Mouse (Mus musculus) cerebellum, postnatal 14 days (tissue): ENCODE measurements around the gene Igsf10.
"Not testable (repeated sequence)": the region's sequence is repeated elsewhere in the genome, so short reads cannot be mapped to it uniquely, and the experiment has no call there.

Experiments
- DNase-seq, 2 experiments: peaks; one replicate each; pipeline ENCODE4 v3.0.0; 2021; ENCODE audit warnings: mixed read lengths in 2 of 2

Igsf10 gene

GRCm38 (mm10) chr3:59344065-59344905 is at the start of gene Igsf10:
Igsf10 (minus strand) TSS chr3:59344394.
- DNase-seq, result peak; percentile 74 to 80

DNA sequence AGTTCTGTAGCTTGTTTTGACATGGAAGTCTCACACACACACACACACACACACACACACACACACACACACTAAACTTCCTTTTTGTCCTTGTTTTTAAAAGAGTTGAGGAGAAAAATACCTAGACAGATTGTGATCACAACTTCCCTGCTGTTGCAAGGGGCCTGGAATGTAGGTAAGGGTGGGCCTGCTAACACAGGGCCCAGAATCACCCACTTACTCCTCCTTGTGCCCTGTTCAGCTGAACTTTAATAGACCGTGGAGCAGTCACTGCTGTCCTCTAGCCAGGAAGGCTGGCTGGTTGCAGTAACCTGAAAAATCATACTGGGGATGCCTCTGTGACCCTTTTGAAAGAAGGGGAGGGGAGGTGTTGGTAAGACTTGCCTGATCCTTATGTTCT is 41.4 kb upstream of the Igsf10 start:
- no peak for DNase-seq

- no peak for DNase-seq
Observed at GRCm38 (mm10) chr3:59385000-59385399, 40.8 kb upstream of the Igsf10 start.

DNA sequence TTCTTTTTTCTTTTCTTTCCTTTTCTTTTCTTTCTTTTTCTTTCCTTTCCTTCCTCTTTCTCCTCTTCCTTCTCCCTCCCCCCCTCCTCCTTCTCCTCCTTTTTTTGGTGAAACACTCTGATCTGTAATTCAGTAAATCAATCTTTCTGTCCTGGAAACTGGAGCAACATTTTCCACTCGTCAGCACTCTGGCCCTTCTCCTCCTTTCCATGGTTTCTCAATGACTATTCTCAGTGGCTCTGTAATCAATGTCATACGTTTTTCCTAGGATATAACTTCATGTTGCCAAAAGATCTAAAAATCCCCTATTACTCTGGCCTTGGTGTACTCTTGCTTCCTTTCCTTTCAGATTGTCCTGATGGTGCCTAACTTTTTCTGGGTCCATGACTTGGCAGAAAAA is 40.1 kb upstream of the Igsf10 start:
- DNase-seq, result no peak

DNA sequence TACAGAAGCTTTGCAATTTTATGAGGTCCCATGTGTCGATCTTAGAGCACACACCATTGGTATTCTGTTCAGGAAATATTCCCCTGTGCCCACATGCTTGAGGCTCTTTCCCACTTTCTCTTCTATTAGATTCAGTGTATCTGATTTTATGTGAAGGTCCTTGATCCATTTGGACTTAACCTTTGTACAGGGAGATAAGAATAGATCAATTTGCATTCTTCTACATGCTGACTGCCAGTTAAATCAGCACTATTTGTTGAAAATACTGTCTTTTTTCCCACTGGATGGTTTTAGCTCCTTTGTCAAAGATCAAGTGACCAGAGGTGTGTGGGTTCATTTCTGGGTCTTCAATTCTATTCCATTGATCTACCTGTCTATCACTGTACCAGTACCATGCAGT is 34.6 kb upstream of the Igsf10 start:
- DNase-seq, result not testable (repeated sequence)

GRCm38 (mm10) chr3:59361895-59362294 is 17.7 kb upstream of the Igsf10 start:
- no peak for DNase-seq

DNA sequence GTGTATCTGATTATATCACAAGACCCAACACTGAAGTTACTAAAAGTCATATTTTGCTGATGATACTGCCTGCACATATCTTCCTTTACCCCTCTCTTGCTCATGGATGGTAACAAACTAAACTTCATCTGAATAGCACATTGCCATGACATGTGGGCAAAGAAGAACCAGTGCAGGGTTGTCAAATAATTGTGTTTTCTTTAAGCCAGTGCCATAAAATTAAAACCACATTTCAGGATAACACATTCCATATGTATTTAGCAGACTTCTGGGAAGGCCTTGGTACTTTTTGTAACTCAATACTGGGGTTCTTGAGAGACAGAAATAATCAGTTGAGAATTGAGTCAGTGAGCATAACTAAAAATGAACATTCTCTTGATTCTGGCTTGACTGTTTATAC is 15.9 kb upstream of the Igsf10 start:
- no peak for DNase-seq

GRCm38 (mm10) chr3:59354156-59354555 is 10.0 kb upstream of the Igsf10 start:
- no peak for DNase-seq

DNA sequence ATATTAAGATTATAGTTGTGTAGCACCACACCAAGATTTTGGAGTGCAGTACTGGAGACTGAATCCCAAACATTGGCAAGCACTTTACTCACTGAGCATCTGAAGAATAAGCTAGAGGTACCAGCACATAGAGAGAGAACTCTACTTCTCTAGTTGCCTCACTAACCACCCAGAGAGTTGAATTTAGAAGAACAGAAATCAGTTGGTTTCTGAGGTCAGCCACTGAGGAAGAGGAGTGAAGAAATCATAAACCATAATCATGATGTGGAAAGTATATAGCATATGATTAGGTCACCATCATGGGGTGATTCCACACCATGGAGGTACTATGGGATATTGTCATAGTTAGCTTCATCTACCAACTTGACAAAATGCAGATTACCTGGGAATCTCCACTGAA is 7.6 kb upstream of the Igsf10 start:
- DNase-seq, result no peak

GRCm38 (mm10) chr3:59343026-59343425 is 1.2 kb downstream of the Igsf10 start:
- DNase-seq, result peak; percentile 78 to 84

DNA sequence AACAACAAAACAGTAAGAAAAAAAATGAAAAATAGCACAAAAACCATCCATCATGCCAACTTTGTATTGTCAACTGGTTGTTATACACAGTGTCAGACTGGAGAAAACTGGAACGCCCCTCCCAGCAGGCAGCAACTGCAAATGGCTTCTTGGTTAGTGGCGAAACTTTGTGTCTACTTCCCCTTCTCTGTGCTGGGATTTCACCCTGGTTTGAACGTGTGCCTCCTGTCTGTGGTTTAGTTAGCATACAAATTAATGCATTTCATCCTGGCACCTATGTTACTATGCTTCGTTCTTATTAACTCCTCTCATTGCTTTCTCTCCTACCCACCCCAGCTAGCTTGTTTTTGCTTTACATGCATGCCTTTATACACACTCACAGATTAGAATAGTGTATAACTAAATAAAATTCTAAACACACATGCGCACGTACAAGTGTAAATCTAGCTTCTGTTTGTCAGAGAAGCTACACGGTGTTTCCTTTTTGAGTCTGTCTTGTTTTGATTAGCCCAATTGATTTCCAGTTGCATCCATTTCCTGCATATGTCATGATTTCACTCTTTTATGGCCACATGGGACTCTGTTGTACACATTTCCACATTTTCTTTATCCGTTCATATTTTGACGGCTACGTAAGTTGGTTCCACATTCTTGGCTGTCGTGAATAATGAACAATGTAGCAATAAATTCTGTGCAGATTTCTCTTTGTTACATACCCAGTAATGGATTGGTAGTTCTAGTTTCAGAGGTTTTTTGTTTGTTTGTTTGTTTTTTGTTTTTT is 2.4 kb downstream of the Igsf10 start:
- DNase-seq, result no peak

GRCm38 (mm10) chr3:59328526-59328925 is 15.7 kb downstream of the Igsf10 start:
- no peak for DNase-seq

GRCm38 (mm10) chr3:59321278-59321876 is 22.8 kb downstream of the Igsf10 start:
- DNase-seq, result peak; percentile 86 to 91

- DNase-seq, result no peak
Observed at GRCm38 (mm10) chr3:59316077-59316476, 28.1 kb downstream of the Igsf10 start.

GRCm38 (mm10) chr3:59312610-59313009 is 31.6 kb downstream of the Igsf10 start:
- DNase-seq, result no peak

DNA sequence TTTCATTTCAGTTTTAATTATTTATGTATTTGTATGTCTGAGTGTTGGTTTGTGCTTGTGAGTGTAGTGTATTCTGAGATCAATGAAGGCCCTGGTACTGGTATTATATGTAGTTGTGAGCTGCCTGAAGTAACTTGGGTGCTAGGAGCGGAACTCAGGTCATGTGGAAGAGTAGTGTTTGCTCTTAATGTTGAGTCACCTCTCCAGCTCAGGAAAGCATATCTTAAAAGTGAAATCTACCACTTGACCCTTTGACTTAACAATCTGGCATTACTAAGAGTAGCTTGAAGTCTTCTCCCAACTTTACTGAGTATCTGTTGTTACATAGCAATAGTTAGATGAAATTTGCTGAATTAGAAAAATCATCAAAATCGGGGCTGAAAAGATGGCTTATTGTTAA is 38.7 kb downstream of the Igsf10 start:
- DNase-seq, result no peak

DNA sequence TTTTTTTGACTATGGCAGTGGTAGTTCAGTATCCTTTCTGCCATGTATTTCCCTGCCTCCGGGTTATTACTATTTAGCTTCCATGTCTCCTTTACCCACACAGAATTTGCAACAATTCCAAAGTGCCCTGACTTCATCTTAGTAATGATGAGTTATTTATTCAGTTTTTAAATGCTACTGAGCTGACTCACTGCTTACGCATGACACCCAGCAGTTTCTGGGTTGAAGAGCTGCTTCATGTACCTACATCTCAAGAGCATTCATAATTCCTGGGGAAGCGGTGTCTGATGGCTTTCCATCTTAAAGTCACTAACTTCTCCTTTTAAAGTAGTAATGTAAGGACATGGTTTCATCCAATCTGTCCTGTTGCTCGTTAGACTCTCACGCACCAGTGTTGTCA is 39.2 kb downstream of the Igsf10 start:
- DNase-seq, result no peak

GRCm38 (mm10) chr3:59297653-59298052 is 46.5 kb downstream of the Igsf10 start:
- no peak for DNase-seq

DNA sequence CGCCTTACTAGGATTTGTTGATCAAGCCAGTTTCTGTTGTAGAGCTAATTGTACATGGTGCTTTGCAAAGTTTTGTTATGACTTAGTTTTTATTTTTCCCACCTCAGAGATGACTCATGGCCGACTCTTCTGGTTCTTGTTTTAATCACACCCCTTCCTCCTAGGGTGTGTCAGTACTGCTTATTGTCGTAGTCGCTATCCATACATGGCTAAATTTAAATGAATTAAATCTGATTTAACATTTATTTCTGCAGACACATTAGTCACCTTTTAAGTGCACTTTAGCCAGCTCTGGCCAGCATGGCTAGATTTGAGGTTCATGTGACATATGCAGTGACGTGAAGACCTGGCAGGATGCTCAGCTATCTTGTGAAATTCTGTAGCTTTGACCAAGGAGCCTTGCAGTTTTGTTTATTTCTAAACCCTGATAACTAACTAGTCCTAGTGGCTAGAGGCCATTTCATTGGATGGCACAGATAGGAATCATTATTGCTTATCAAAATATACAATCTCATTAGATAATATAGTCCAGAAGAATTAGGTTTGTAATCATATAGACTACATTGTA is 47.5 kb downstream of the Igsf10 start:
- DNase-seq, result no peak

DNA sequence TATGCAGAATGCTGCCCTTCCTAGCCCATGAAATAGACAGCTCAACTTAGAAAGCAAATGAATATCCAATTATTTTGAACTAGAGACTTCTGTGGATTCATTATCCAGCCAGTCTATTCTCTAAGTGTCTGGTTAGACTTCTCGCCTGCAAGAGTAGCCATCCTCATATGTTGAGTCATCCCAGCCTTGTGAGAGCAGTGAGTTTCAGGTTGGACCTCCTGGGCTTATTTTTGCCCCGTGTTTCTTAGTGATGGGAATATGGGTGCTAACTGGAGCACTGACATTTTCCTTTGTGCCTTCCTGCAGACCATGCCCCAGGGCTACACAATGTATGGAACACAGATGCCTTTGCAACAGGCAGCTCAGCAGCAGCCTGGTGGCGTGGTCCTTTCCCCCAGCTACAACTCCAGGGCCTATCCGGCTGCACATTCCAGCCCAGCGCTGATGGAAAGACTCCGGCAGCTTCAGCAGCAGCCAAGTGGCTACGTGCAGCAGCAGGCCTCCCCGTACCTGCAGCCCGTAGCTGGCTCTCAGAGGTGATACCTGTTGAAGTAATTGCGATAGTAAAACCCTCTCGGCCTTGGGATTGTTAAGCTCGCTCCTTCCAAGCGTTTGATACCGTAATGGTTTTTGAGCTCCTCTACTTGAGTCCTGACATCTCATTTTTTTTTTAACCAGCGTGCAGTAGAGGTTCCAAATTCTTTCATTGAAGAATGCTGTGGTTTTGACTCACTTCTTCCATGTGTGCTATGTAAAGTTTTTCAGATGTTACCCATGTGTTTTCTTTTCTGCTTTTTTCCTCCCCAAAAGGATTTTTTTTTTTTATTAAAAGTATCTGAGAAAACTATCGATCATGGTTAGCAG is 48.3 kb downstream of the Igsf10 start:
- DNase-seq, result no peak

GRCm38 (mm10) chr3:59293437-59294199 is 50.6 kb downstream of the Igsf10 start:
- DNase-seq, result no peak

DNA sequence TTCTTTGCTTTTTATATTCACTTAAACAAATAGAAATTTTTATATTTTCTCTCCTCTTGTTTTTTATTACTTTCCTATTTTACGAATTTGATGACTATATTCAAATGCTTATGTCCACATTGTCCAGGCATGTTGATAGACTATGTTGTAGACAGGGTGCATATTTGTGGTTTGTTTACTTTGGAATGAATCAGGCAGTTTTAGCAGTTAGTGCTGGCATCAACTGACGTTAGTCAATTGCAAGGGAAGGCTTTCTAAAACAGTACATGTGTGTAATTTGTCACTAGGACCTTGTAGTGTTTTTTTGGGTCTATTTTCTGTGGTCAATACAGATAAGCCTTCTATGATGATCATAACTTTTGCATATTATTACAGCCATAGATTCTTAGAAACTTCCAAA is 53.6 kb downstream of the Igsf10 start:
- no peak for DNase-seq
